Mouse (Mus musculus) MEL (cell line): ENCODE measurements around the gene Opcml. TPM values are rescaled to one million over a fixed set of nuclear protein-coding genes. Genes with fewer than 3 reads are reported as not detected.

Experiments
- DNase-seq: peaks from one replicate; pipeline ENCODE4 v3.0.0; 2011; ENCODE audit warnings: low read depth, low spot score
- H3K27ac ChIP-seq: 2 replicates; pipeline ENCODE4 v1.5.1; 2012; ENCODE audit warnings: low read depth, mild to moderate bottlenecking, control low read depth, low read length, moderate library complexity; ENCODE audit not compliant: control insufficient read depth
- H3K27me3 ChIP-seq, 2 experiments: fragments of 150-350 bp in 1 of 2; sonication (generic) in 1 of 2; 2 replicates each; pipeline ENCODE4 v1.6.1; 2012; ENCODE audit warnings: low read length in 2 of 2, mild to moderate bottlenecking in 2 of 2, improper control_type of control experiment in 1 of 2, moderate library complexity in 1 of 2; ENCODE audit not compliant: insufficient read depth in 2 of 2, control insufficient read depth in 1 of 2
- H3K36me3 ChIP-seq, 2 experiments: 2 replicates each; pipeline ENCODE4 v1.6.1; 2012 to 2014; ENCODE audit warnings: low read length in 2 of 2, improper control_type of control experiment in 1 of 2, inconsistent platforms in 1 of 2, mild to moderate bottlenecking in 1 of 2; ENCODE audit not compliant: insufficient read depth in 2 of 2, control insufficient read depth in 1 of 2
- H3K4me1 ChIP-seq, 2 experiments: fragments of 150-350 bp in 1 of 2; sonication (generic) in 1 of 2; 2 replicates each; pipeline ENCODE4 v1.6.1; 2012; ENCODE audit warnings: low read length in 2 of 2, improper control_type of control experiment in 1 of 2, mild to moderate bottlenecking in 1 of 2; ENCODE audit not compliant: insufficient read depth in 2 of 2, control insufficient read depth in 1 of 2
- H3K4me3 ChIP-seq, 2 experiments: fragments of 150-350 bp in 1 of 2; sonication (generic) in 1 of 2; 2 replicates each; pipeline ENCODE4 v1.5.1; 2012; ENCODE audit warnings: low read depth in 2 of 2, low read length in 2 of 2, mild to moderate bottlenecking in 2 of 2, moderate library complexity in 2 of 2, control low read depth in 1 of 2, improper control_type of control experiment in 1 of 2; ENCODE audit not compliant: control insufficient read depth in 1 of 2, insufficient read depth in 1 of 2
- H3K79me2 ChIP-seq: 2 replicates; pipeline ENCODE4 v1.6.1; 2012; ENCODE audit warnings: mild to moderate bottlenecking, low read length, moderate library complexity; ENCODE audit not compliant: control insufficient read depth, poor library complexity, insufficient read depth
- H3K9ac ChIP-seq: 2 replicates; pipeline ENCODE4 v1.6.1; 2012; ENCODE audit warnings: low read depth, mild to moderate bottlenecking, control low read depth, low read length, moderate library complexity; ENCODE audit not compliant: control insufficient read depth, poor library complexity, severe bottlenecking
- H3K9me3 ChIP-seq: fragments of 150-350 bp; sonication (generic); replicated peaks from 2 replicates; pipeline ENCODE4 v1.6.1; 2012; ENCODE audit warnings: mild to moderate bottlenecking, low read length, improper control_type of control experiment, moderate library complexity; ENCODE audit not compliant: insufficient read depth
- CHD1 ChIP-seq: IDR thresholded peaks from 2 replicates; pipeline ENCODE4 v1.6.1; 2012; ENCODE audit warnings: low read depth, mild to moderate bottlenecking, inconsistent platforms, low read length, improper control_type of control experiment
- CHD2 ChIP-seq: IDR thresholded peaks from 2 replicates; pipeline ENCODE4 v1.6.1; 2011; ENCODE audit warnings: low read length, improper control_type of control experiment
- EP300 ChIP-seq, 2 experiments: IDR thresholded peaks; 2 replicates each; pipeline ENCODE4 v1.6.1; 2011; ENCODE audit warnings: improper control_type of control experiment in 2 of 2, low read length in 2 of 2, low read depth in 1 of 2, mild to moderate bottlenecking in 1 of 2
- KAT2A ChIP-seq: conservative IDR thresholded peaks from 2 replicates; pipeline ENCODE4 v1.6.1; 2012; ENCODE audit warnings: low read depth, low read length, improper control_type of control experiment, inconsistent platforms
- MAFK ChIP-seq: IDR thresholded peaks from 2 replicates; pipeline ENCODE4 v1.6.1; 2011; ENCODE audit warnings: low read depth, mild to moderate bottlenecking, low read length, improper control_type of control experiment, borderline replicate concordance
- MYB ChIP-seq: IDR thresholded peaks from 2 replicates; pipeline ENCODE4 v1.6.1; 2011; ENCODE audit warnings: mild to moderate bottlenecking, low read depth, low read length, improper control_type of control experiment
- NRF1 ChIP-seq: IDR thresholded peaks from 2 replicates; pipeline ENCODE4 v1.6.1; 2014; ENCODE audit warnings: low read depth, mild to moderate bottlenecking, inconsistent platforms, low read length, improper control_type of control experiment, moderate library complexity; ENCODE audit not compliant: poor library complexity, insufficient read depth, severe bottlenecking
- POLR2AphosphoS2 ChIP-seq: IDR thresholded peaks from 2 replicates; pipeline ENCODE4 v1.6.1; 2011; ENCODE audit warnings: low read length, improper control_type of control experiment
- RAD21 ChIP-seq: IDR thresholded peaks from 2 replicates; pipeline ENCODE4 v1.6.1; 2011; ENCODE audit warnings: mild to moderate bottlenecking, low read depth, low read length, improper control_type of control experiment
- TBP ChIP-seq: IDR thresholded peaks from 2 replicates; pipeline ENCODE4 v1.8.0; 2011; ENCODE audit warnings: low read depth, low read length, improper control_type of control experiment
- TCF12 ChIP-seq: IDR thresholded peaks from 2 replicates; pipeline ENCODE4 v1.6.1; 2014; ENCODE audit warnings: low read depth, mild to moderate bottlenecking, inconsistent platforms, low read length, improper control_type of control experiment, moderate library complexity
- UBTF ChIP-seq: IDR thresholded peaks from 2 replicates; pipeline ENCODE4 v1.6.1; 2012; ENCODE audit warnings: low read depth, mild to moderate bottlenecking, inconsistent platforms, low read length, improper control_type of control experiment, moderate library complexity, borderline replicate concordance; ENCODE audit not compliant: insufficient read depth
- USF2 ChIP-seq, 2 experiments: IDR thresholded peaks; 2 replicates each; pipeline ENCODE4 v1.6.1; 2011 to 2012; ENCODE audit warnings: improper control_type of control experiment in 2 of 2, low read length in 2 of 2, borderline replicate concordance in 1 of 2, inconsistent platforms in 1 of 2, low read depth in 1 of 2, mild to moderate bottlenecking in 1 of 2; ENCODE audit not compliant: insufficient read depth in 1 of 2
- ZKSCAN1 ChIP-seq: IDR thresholded peaks from 2 replicates; pipeline ENCODE4 v1.6.1; 2012; ENCODE audit warnings: low read depth, mild to moderate bottlenecking, inconsistent platforms, low read length, improper control_type of control experiment, moderate library complexity
- ZMIZ1 ChIP-seq: IDR thresholded peaks from 2 replicates; pipeline ENCODE4 v1.6.1; 2012; ENCODE audit warnings: low read depth, mild to moderate bottlenecking, inconsistent platforms, low read length, improper control_type of control experiment, moderate library complexity
- polyA plus RNA-seq, 2 experiments: library from polyadenylated mRNA; stranded (reverse) in 1 of 2; unstranded in 1 of 2; fragments of >175 nt in 1 of 2; fragments of >200 nt in 1 of 2; gene quantifications; 2 replicates each; pipeline versions ENCODE4 v1.2.1 to v1.2.4; 2012; ENCODE audit warnings: low replicate concordance in 2 of 2, low read depth in 1 of 2; ENCODE audit not compliant: insufficient read length in 2 of 2, insufficient read depth in 1 of 2, missing spikeins in 1 of 2
- total RNA-seq: library from RNA; depleted of rRNA; stranded (reverse); fragments of 300-350 nt; gene quantifications from 2 replicates; pipeline ENCODE4 v1.2.3, GENCODE M21; 2012

The Opcml gene
- total and polyA plus RNA-seq, 3 experiments, result not detected

DNA sequence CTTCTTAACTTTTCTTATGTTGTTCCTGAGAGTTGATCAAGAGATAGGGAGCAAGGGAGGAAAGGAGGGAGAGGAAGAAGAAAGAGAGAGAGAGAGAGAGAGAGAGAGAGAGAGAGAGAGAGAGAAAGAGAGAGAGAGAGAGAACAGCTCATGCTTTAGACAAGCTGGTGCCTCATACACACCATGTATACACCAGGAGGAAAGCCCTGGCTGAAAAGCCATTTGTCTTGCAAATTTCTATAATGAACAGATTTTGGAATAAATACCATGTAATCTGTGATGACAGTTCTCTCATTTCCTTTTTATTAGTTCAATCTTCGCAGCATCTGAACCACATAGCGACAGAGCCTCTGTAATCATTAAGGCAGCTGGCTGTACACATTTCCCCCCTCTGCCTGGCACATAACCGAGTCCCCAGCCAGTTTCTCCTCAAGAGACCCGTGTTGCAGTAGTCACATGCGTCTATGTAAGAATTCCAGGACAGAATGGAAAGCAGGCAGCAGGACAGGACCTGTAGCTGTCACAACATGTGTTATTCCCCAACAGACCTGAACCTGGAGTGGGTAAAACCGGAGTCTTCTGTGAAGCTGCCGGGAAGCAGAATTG is 238.3 kb downstream of the Opcml start:
- no peak for DNase-seq
- Histone ChIP-seq H3K27ac (no peak overlapping the region), H3K79me2 (no peaks in the 10 kb centered on the region), H3K4me3 (no peak overlapping the region), H3K9ac (no peak overlapping the region), H3K4me1 (no peaks in the 10 kb centered on the region), H3K27me3 (no peaks in the 10 kb centered on the region), H3K9me3 (no peaks in the 10 kb centered on the region), H3K36me3 (no peaks in the 10 kb centered on the region)
- TF ChIP-seq ZKSCAN1, result no peak
- TF ChIP-seq UBTF, result no peak
- no peak for TF ChIP-seq TBP
- no peak for TF ChIP-seq CHD1
- TF ChIP-seq POLR2AphosphoS2, result no peak
- TF ChIP-seq EP300 (IDR thresholded peaks at IDR 0.05; ENCODE audit: low read depth in 1 of 2, low read length in 2 of 2), result no peak
- no peak for TF ChIP-seq RAD21
- TF ChIP-seq NRF1, result no peak
- no peak for TF ChIP-seq CHD2
- TF ChIP-seq MAFK, result no peak
- no peak for TF ChIP-seq MYB
- TF ChIP-seq USF2 (IDR thresholded peaks at IDR 0.05; ENCODE audit: borderline replicate concordance in 1 of 2, insufficient read depth in 1 of 2, low read depth in 1 of 2, low read length in 2 of 2), result no peak
- TF ChIP-seq TCF12, result no peak

DNA sequence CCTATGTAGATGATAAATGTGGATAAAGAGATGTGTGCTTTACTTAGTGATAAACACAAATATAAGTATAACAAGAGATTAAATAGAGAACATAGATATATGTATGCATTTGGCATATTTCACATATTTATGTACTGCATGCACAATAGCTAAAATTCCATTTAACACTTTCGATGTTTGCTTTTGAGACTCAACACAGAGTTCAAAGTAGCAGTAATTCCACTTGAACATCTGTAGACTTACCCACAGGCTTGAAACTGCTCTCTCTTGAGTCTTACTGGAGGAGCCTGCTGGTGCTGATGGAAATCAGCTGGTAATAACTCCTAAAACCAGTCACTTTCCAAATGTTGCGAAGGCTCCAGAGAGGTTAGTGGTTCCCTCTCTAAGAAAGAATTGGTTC is 258.6 kb downstream of the Opcml start:
- no peak overlapping the region for H3K9ac ChIP-seq
- no peak overlapping the region for H3K27ac ChIP-seq
- H3K4me3 ChIP-seq, result no peak overlapping the region
- no peak for DNase-seq
- no peaks in the 10 kb centered on the region for H3K27me3 ChIP-seq
- H3K79me2 ChIP-seq, result no peaks in the 10 kb centered on the region
- H3K9me3 ChIP-seq, result no peaks in the 10 kb centered on the region
- no peaks in the 10 kb centered on the region for H3K36me3 ChIP-seq
- TF ChIP-seq TBP (no peak), ZMIZ1 (no peak), EP300 (IDR thresholded peaks at IDR 0.05; ENCODE audit: low read depth in 1 of 2, low read length in 2 of 2) (no peak), USF2 (IDR thresholded peaks at IDR 0.05; ENCODE audit: borderline replicate concordance in 1 of 2, insufficient read depth in 1 of 2, low read depth in 1 of 2, low read length in 2 of 2) (no peak), KAT2A (no peak)
- no peaks in the 10 kb centered on the region for H3K4me1 ChIP-seq
